Mouse (Mus musculus) olfactory bulb, adult 2 months (tissue): ENCODE measurements around the gene Smim27.

Experiments used
- CTCF ChIP-seq: fragments of 200-500 bp; IDR thresholded peaks from 2 replicates; pipeline ENCODE4 v1.5.1; 2012; ENCODE audit warnings: low read depth, mild to moderate bottlenecking, low read length, moderate library complexity; ENCODE audit not compliant: insufficient read depth
- POLR2A ChIP-seq: fragments of 200-500 bp; IDR thresholded peaks from 2 replicates; pipeline ENCODE4 v1.6.1; 2012; ENCODE audit warnings: mild to moderate bottlenecking, low read depth, low read length, moderate library complexity; ENCODE audit not compliant: insufficient read depth

DNA sequence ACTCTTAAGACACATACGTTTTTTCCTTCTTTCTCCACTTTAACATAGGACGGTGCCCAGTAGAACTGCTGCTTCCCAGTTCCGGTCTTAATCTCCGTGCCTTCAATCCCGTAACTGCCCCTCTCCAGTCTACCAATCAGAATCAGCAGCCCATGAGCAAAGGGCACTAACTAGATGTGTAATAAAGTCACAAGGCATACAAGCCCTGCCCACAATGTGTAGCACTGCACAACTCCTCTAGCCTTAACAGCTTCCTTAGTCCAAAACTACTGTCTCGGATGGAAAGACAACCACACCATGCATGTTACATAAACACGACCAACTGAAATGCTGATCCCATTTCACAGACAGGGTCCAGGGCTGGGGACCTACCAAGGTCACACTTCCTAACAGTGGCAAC is 1.7 kb upstream of the Smim27 start:
- TF ChIP-seq CTCF (no peak), POLR2A (no peak)
